Mouse (Mus musculus) thymus, postnatal 4 days (tissue): ENCODE measurements around the gene Prss12.
A peak's percentile ranks its signal among the peaks of the same experiment; 100 is the strongest.
"Not testable (repeated sequence)": the region's sequence is repeated elsewhere in the genome, so short reads cannot be mapped to it uniquely, and the experiment has no call there.

Experiments
- DNase-seq: peaks from one replicate; pipeline ENCODE4 v3.0.0; 2021

Prss12 gene

DNA sequence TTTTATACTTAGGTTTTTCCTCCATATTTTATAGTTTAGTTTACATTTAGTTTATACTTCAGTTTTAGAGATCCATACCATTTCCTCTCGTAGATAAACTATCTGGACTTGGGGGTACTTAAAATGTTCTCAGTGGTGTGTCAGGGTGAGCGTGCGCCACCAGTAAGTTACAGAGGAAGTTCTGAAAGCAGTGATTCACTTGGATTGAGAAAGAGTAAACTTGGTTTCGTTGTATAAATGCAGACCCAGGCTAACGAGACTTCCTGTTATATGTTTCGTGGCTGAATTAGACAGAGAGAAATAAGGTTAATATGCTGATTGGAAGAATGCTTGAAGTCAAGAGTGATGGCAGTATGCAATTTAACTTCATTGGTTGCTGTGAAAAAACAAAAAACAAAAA lies 34.6 kb downstream of the Prss12 start:
- DNase-seq = no peak

DNA sequence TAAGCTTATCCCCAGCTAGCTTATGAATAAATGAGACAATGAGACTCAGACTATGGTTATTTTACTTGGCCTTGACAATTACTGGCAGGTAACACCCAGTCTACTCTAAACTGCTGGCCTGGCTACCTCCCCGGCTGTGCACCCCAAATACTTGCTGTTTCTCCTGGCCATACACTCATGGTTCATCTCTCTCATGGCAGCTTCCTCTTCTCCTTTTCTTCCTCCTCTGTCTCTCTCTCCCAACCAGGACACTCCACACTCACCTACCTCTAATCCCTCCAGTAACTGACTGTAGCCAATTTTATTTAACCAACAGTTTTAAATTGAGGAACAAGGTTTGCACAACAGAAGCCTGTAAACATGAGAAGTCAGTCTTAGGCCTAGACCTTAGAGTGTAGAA lies 45.1 kb downstream of the Prss12 start:
- DNase-seq = no peak

GRCm38 (mm10) chr3:123493163-123493562 lies 46.5 kb downstream of the Prss12 start:
- no peak for DNase-seq

DNA sequence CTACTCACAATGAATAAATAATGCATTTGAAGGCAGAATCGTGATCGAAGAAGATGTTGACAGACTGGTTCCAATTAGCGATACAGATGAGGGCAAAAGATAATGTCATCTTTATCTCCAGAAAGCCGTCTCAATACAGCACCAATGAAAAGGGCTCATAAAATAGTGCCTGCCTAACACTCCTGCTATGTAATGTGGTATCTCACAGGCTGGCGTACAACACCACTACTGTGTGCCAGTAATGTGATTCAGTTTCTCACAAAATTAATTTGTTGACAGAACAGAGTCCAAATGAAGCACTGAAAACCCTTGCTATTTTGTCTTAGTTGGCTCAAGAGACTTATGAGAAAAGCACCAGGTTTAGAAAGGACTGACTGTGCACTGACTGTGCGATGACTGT lies 48.4 kb downstream of the Prss12 start:
- no peak for DNase-seq

DNA sequence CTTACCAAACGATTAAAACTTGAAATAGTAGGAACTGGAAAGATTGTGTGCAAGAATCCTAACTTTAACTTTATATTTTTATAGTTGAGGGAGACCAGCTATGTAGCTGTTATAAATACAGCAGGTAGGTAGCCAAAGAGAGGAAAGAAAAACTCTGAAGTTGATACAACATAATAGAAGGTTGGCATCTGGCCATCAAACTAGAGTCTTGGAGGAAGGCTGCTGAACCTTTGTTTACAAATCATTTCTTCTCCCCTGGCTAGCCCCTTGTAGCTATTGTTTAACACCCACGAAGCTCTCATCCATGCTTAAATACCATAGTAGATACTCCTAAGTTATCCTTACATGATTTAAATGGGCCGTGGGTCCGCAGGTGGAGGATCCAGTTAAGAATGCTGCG lies 52.1 kb downstream of the Prss12 start:
- DNase-seq = no peak

- DNase-seq = not testable (repeated sequence)
These were observed 55.1 kb downstream of the Prss12 start for GRCm38 (mm10) chr3:123501798-123502197.

GRCm38 (mm10) chr3:123503943-123504342 lies 57.2 kb downstream of the Prss12 start:
- DNase-seq = no peak

DNA sequence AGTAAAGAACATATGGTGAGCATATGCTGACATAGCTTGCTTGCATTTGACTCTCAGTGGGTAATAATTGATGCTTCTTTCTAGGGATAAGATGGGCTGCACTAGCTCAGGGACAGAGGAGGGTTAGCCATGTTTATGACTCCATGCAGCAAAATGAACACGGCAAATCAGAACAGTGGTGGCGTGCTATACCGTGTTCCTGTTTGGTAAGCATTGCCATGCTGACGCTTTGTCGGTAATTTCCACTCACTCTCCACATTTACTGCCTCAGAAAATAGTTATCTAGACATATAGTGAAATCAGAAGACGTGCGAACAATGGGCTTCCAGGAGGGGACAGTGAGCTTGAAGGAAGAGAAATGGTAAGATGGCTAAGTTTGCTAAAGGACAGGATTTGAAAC lies 58.1 kb downstream of the Prss12 start:
- DNase-seq = no peak

- no peak for DNase-seq
These were observed 59.3 kb downstream of the Prss12 start for GRCm38 (mm10) chr3:123505778-123506667.

GRCm38 (mm10) chr3:123506699-123507662 lies 60.3 kb downstream of the Prss12 start:
- no peak for DNase-seq

DNA sequence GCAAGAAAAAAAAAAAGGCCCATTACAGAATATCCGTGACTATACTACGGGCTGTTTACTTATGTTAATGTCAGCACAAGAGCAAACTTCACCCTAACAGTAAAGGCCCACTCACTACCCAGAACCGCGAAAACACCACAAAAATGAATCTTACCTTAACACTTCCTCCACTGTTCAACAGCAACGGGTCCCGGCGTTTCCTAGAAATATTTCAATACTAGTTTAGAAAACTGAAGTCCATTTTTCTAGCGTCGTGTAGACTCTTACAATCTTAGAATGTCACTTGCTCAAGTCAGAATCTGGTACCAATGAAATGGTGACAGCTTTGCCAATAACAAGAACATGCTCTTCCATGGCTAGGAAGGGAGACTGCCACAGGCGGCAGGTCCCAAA lies 60.9 kb downstream of the Prss12 start:
- no peak for DNase-seq

GRCm38 (mm10) chr3:123508056-123508674 lies 61.5 kb downstream of the Prss12 start:
- peak; percentile 99 for DNase-seq

GRCm38 (mm10) chr3:123508675-123509376 lies 62.1 kb downstream of the Prss12 start:
- DNase-seq = no peak

DNA sequence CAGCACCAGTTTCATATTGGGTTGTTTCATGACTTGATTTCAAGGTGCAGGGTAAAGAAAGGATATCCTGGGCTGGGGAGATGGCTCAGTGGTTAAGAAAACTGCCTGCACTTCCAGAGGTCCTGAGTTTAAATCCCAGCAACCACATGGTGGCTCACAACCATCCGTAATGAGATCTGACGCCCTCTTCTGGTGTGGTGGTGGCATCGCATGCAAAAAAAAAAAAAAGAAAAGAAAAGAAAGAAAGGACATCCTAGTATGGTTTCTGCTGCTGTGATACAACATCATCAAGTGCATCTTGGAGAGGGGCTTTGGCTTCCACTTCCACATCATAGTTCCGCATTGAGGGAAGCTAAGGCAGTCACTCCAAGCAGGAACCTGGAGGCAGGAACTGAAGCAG lies 65.1 kb downstream of the Prss12 start:
- DNase-seq = no peak

DNA sequence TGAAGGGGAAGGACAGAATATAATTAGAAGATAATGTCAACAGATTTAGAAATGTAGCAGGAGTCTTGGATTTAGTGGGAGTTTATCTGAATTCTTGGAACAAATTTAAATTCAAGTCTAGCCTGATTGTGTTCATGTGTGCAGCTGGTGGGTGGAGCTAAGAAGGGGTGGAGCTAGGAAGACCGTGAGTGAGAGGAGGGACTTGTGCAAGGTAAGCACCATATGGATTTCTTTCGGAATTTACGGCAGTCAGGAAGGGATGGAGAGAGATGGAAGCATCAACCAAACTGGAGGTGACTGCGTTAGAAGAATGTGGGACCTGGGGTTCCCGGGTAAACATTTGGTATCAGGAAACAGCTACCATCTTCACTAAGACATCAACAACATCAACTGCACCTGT lies 68.2 kb downstream of the Prss12 start:
- DNase-seq = no peak

DNA sequence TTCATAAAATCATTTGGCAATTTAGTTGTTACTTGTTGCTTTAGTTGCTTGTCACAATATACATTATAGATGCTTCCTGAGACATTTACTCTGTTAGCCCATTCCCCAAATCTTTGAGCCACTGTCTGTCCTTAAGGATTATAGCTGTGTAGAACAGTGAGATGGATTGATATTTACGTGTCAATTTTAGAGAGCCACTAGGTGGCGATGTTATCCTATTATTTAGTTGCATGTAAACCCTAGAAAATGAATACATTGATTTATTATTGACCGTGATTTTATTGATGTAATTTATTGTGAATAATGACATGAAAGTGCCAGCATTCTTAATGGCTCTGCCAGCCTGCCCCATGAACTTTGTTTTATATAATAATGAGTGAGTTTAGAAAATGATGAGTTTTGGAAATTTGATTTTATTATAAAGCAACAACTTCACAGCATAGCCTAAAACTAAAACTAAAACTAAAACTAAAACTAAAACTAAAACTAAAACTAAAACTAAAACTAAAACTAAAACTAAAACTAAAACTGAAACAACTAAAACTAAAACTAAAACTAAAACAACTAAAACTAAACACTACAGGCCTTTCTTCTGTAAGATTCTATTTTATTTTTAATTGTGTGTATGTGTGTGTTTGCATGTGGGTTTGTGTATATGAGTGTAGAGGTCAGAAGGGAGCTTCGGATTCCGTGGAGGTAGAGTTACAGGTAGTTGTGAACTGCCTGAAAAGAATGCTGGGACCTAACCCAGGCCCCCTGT lies 69.1 kb downstream of the Prss12 start:
- peak; percentile 35 for DNase-seq

DNA sequence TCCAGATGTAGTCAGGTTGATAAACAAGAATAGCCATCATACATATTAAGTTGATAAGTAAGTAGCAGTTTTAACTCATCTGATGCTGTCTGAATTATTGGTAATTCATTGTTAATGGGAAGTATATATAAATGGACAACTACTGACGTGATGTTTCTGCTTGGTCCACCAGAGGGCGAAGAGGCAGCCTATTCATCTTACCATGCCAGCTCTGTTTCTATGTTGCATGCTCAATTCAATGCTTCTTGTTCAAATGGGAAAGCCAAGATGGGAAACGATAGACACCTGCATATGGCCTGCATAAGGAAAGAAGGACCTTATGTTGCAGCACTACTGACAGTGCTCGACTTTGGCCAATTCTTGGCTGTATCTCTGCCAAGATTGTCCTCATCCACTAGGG lies 70.1 kb downstream of the Prss12 start:
- DNase-seq = peak; percentile 29

DNA sequence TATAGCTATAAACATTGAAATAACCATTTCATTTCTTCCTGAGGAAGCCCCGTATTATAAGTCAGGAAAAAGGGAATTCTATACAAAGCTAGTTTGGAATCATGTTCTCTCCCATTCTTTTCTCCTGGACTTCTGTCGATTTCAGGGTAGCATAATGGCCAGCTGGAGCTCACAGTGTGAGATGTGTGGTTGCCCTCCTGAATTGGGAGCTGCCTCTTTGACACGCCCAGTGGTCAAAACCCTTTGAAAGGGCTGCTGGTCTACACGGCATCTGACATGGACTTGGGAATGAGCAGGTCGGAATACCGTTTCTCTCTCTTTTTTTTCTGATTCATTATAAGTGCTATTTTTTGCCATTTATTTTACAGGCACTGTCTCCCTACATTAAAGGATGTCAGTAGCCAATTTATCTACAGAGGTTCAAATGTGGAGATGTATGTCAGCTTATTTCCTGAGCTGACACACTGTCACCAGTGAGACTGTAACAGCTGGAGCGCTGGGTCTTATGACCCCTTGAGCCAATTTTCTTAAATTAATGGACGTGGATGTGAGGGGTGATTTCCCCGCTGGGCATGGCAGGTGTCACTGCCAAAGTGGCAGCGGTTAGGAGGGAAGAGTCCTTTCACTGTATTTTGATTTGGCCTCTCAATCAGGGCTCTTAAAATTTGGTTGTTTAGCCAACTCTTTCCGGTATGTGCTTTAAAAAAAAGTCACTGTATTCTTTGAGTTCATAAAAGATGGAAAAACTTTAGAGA lies 79.8 kb downstream of the Prss12 start:
- no peak for DNase-seq

- no peak for DNase-seq
These were observed 81.2 kb downstream of the Prss12 start for GRCm38 (mm10) chr3:123527806-123528507.

DNA sequence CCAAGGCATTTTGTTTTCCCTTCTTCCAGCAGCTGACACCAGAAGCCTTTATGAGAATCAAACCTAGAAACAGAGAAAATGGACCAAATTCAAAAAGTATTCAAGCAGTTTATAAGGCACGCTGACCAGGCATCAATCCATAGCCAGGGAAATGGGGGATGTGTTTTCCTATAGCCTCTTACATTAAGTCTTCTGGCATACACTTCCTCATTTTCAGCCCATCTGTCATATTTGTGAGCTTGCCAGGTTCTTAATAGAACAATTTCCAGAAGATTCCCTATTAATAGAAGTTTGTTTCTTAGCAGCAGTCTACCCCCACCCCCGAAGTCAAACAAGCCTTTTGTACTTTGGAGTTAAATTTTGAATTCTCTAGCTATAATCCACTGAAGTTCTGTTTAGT lies 84.4 kb downstream of the Prss12 start:
- no peak for DNase-seq
